Mouse (Mus musculus) small intestine, adult 10 weeks (tissue): ENCODE results near the gene Zbtb7b. TPM values are rescaled to one million over a fixed set of nuclear protein-coding genes. Genes with fewer than 3 reads are reported as not detected.

ENCODE experiments used
- polyA plus RNA-seq: library from polyadenylated mRNA; stranded (reverse); fragments of 350-450 nt; fragmentation: Illumina TruSeq; extraction: RNeasy Lipid Tissue Mini Kit (QIAGEN cat#74804); gene quantifications from one replicate; pipeline ENCODE4 v1.2.3, GENCODE M21; 2014; ENCODE audit warnings: low replicate concordance

The Zbtb7b gene
- 5.2 TPM for polyA plus RNA-seq

DNA sequence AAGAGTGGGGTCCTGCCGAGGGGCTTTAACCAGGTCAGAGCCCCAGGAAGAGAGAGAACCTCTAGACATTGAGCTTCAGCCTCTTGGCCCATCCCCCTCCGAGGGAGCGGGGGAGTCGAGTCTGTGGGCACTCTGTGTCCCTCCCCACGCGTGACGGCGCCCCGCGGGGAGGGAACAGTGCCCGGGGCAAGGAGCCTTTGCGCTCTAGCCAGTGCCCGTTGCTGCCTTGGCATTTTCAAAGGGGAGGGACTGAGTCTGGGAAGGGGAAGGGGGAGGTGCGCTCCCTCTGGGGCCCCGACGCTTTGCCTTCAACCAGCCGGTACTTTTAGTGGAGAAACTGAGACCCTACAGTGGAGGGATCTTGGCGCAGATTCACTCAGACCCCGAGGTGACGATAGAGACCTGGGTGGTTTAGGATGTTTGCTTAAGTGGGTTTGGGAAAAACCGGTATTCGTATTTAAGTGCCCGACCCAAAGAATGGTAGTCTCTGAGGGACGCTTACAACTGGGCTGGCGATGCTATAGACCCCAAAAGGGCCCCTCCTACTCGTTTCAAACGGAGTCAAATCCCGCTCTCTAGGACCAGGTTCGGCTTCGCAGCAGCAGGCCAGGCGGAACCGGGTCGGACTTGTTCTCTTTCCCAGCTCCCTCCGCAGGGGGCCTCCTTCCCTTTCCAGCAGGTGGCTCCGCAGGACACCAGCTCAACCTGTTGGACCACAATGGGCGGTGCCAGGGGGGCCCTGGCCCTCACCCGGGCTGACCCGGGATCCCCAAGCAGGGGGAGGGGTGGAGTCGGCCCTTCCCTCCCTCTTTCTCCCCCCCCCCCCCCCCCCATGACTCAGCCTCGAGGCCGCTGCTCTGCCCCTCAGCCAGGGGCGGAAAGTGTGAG is at the start of gene Zbtb7b:
Gene Zbtb7b, minus strand, starts transcription at position 771 of the 888 bp plus-strand sequence.

DNA sequence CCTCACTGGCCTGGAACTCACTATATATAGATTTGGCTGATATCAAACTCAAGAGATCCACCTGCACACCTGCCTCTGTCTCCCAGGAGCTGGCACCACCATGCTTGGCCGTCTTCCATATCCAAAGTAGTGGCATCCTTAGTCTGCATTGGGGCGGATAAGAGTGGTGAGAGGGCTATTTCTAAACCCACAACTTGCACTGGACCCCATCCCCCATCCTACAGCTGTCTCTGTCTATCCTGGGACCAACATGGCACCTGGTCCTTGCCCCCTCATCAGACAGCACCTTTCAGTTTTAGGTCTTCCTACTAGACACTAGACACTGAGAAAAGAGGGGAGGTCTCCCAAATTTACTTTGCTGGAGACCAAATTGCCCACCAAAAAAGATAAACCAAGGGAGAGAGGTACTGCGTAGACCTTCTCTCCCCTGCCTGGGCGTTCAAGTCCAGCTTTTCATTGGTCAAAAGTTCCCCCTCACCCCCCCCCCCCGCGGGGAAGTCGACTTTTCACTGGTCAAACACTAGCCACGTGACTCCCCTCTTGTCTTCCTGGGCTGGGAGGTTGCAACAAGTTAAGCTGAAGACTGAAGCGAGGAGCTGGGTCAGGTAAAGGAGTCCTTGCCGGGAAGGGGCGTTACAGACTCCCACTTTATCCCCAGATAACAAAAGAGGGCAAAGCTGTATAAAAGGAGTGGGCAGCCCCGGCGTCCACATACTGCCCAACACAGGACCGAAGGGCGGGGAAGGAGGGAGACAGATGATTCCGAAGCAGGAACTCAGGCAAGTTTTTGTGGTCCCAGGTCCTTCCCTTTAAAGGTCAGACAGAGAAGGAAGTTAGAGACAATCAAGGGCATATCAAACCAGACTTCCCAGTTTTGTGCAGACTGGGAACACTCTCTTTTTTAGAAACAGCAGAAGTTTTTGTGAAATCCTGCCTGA is 41.9 kb upstream of the Zbtb7b start, which contains the start of gene Pbxip1:
Gene Pbxip1, plus strand, starts transcription at position 531 of the 938 bp plus-strand sequence.

DNA sequence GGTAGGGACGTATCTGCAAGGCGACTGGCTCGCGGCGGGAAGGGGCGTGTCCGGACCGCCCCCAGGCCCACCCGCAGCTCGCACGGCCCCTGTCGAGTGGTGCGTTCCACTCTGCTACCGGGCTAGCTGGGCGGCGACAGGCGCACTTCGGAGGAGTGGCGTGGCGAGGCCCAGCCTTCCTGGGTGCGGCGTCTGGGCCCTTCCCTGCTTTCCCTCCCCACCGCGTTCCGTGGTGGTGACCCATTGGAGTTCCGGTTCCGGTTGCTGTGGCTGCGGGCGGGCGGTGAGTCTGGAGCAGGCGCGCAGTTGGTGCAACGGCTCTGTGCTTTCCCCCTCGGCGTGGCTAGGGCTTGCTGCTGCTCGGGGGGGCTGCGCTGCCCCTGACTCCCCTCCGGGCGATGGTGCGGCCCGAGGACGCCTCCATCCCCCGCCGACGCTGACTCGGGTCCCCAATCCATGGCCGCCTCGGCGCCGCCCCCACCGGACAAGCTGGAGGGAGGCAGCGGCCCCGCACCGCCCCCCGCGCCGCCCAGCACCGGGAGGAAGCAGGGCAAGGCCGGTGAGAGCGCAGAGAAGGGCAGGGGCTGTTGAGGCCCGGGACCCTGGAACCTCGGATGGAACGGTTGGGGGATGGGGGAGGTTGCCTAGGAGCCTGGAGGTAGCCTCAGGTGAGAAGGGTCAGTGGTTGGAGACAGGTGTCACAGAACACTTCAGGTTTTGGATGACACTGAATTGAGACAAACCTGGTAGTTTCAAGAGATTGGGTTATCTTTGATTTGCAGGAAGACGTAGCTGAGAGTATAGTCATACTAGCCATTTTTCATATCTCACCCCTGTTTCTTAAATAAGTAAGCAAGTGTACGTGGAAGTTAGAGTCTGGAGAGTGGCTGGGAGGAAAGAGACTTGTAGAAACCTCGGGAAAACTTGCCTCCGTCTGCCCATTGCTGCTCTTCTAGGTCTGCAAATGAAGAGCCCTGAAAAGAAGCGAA is 35.9 kb upstream of the Zbtb7b start, which contains the start of gene Pygo2:
Gene Pygo2, plus strand, starts transcription at position 44 of the 989 bp plus-strand sequence.

DNA sequence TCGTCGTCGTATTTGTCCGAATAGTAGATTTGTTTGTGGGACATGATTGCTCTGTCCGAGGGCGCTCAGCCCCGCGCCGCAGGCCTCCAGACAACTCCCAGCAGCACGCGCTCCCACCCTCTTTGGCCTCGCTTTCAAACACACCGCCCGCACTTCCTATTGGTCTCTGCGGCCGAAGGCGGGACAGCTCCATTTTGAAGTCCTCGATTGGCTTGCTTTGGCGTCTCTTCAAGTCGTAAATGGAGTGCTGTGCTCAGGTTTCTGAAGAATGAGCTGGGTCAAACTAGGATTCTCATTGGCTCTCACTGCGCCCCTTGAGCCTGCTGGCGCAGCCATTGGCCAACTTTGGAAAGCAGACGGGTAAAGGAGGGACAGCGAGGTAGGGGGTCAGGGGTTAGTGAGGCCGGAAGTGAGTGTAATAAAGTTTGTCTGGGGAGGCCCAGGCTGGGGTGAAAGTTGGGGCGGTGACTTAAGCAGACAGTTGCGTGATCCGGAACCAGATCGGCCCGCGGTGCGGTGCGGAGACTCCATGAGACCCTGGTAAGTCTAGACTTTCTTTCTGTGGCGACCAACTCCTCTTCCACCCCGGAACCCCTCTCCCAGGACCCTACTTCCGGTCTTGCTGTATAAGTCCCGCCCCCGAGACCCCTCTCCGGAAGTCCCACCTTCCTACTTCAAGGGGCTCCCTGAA is 23.7 kb upstream of the Zbtb7b start, which contains the start of the genes Cks1b and Shc1:
Gene Cks1b, minus strand, starts transcription at position 214 of the 691 bp plus-strand sequence.
Gene Shc1, plus strand, starts transcription at position 274 of the 691 bp plus-strand sequence.

DNA sequence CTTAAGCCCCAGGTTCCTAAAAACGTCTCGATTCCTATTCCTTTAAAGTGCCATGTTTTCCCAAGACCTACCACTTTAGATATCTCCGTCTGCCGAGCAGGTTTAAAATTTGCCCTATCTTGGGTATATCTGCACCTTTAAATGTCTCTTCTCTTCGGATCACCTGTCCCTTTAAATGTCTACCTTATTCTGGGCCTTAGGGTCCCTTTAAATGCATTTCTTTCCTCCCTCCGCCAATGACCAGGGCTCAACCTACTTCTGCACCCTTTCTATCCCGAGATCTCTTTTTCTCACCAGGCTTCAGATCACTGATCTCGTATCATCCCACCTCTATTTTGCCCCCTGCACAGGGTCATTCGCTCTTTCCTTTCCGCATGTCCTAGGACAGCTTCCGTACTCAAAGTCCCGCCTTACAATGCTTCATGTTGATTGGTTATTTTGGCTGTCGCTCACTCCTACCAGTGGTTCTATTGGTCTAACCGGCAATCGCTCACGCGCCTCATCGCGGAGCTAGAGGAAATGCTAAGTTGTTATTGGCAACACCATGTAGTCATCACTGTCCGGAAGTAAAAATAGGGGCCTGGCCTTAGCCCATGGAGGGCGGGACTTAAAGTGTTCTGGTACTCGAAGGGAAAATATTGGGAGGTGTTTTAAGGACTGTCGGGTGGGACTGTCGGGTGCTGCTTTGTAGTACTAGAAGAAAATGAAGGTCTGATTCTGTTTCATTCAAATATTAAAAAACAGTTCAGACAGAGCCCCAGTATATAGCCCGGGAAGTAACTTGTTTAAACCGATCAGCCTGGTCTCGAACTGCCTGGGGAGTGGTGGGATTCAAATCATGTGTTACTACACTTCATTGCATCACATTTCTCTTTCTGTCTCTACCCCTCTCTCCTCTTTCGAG is 17.2 kb upstream of the Zbtb7b start, which contains the start of gene Flad1:
Gene Flad1, minus strand, starts transcription at position 381 of the 904 bp plus-strand sequence.

DNA sequence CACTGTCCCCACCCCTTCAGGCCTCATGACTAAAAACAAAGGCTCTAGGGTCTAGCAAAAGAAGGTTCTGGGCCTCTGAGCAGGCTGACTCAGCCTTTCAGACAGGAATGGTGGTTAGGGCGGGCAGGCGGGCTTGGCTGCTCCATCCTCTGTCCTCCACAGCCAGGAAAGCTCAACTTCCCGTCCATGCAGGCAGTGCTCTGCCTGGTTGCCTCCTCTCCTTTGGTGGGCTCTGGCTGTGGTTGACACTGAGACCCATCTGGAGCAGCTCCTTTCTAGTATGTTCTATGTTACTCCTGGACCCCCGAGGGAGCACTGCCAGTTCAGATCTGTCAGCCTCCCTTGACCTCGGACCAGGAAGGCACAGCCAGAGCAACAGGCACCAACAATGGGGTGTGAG is 8.1 kb upstream of the Zbtb7b start, which contains the start of gene Lenep:
Gene Lenep, minus strand, starts transcription at position 101 of the 400 bp plus-strand sequence.

DNA sequence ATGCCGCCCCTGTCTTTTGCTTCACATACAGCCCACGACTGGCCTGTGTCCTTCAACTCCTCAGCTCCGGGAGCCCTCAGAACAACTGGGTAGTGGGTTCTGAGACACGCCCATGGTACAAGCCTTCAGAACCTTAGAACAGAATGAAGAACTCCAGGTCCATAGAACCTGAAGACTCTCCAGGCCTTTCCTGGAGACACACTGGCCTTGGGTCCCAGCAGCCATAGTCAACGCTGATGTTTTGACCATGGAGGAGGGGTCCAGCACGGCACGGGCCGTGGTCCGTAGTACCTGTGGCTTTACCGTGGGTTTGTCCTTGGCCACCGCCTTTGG is 29.5 kb downstream of the Zbtb7b start, which contains the start of gene Dcst1:
Gene Dcst1, minus strand, starts transcription at position 101 of the 333 bp plus-strand sequence.

DNA sequence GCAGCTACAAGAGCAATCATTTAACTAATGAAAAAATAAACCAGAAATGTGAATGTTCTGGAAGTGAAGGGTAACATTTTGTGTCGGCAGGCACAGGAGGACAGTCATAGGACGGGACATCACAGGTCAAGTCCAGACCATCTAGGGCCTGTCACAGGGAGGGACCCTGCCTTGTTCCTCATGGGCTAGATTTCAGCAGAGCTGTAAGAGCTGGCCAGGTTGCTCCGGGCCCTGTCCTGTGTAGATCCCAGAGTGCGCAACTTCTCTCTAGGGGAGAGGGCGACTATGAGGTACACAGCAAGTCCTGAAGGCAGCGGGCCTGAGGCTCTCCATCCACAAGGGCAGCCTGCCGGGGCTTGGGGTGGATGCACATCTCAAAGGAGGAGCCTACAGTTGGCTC is 32.9 kb downstream of the Zbtb7b start, which contains the start of gene Dcst2:
Gene Dcst2, plus strand, starts transcription at position 301 of the 400 bp plus-strand sequence.

DNA sequence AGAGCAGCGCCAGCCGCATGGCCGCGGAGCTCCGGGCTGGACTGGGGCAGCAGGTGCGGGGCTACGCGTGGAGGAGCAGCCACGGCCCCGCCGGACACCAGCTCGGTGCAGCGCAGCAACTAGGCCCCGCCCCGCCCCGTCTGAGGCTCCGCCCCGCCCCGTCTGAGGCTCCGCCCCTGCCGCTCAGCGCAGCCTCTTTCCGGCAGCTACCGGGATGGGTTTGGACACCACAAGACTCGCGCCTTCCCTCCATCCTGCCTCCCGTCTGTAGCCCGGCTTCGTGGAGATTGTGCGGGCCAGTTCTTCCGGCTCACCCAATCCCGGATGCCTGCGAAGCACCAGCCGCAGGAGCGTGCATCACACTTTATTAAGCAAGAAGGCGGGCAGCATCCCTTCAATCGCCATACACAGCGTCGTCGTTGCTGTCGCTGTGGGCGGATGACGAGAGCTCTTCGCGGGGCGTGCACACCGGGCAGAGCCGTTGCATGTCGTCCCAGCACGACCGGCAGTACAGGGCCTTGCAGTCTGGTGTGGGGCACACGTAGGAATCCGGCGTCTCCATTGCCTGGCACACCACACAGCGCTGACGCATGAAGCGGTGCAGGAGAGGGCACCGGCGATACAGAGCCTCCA is 44.6 kb downstream of the Zbtb7b start, which contains the start of gene Adam15:
Gene Adam15, minus strand, starts transcription at position 128 of the 633 bp plus-strand sequence.

DNA sequence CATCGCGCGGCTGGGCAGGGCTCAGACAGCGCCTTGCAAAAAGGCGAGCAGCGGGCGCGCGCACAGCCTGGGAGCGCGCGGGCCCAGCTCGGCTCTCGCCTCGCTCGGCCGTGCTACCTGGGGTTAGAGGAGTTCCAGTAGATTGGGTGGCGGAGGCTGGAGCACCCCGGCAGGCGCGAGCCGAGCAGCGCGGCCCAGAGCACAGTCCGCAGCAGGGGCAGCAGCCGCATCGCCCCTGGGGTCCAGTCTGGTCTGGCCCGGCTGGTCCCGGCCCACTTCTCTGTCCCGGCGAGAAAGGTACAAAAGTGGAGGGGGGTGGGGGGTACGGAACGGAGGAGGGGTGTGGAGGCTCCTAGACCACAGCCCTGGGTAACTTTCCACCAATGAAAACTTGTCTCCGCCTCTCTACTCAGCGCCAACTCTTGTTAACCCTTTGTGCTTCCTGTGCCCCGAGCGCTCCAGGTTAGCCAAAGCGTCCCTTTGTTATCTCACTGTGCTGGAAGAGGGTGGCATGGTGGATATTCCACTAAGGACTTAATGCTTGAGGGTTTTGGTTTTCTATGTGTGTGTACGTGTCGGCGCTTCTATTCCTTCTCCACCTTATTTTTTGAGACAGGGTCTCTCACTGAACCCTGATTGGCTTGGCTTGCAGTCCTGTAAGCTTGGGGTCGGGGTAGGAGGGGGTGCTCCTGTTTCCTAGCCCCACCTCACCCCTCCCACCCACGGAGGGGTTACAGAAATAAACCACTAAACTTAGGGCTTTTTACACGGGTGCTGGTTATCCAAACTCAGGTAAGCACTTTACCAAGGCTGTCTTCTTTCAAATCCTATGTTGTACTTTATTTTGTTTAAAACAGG is 56.6 kb downstream of the Zbtb7b start, which contains the start of gene Efna4:
Gene Efna4, minus strand, starts transcription at position 308 of the 858 bp plus-strand sequence.

Other genes starting within 250 kb of the Zbtb7b start
- gene Hcn3, start 234.6 kb downstream of the Zbtb7b start, polyA plus RNA-seq: not detected
- 11.5 TPM for gene Clk2, start 230.0 kb downstream of the Zbtb7b start, polyA plus RNA-seq
- 8.1 TPM for gene Scamp3, start 217.3 kb downstream of the Zbtb7b start, polyA plus RNA-seq
- not detected for gene Fam189b, start 211.6 kb downstream of the Zbtb7b start, polyA plus RNA-seq
- gene Gba, start 191.8 kb downstream of the Zbtb7b start, polyA plus RNA-seq: 6.2 TPM
- gene Thbs3, start 179.6 kb downstream of the Zbtb7b start, polyA plus RNA-seq: not detected
- gene Mtx1, start 167.7 kb downstream of the Zbtb7b start, polyA plus RNA-seq: 19.8 TPM
- 1.3 TPM for gene Muc1, start 165.7 kb downstream of the Zbtb7b start, polyA plus RNA-seq
- 14.1 TPM for gene Krtcap2, start 148.8 kb downstream of the Zbtb7b start, polyA plus RNA-seq
- not detected for gene Trim46, start 148.5 kb downstream of the Zbtb7b start, polyA plus RNA-seq
- gene Dpm3, start 135.4 kb downstream of the Zbtb7b start, polyA plus RNA-seq: not detected
- gene Slc50a1, start 124.2 kb downstream of the Zbtb7b start, polyA plus RNA-seq: 11.5 TPM
- 8.7 TPM for gene Efna1, start 113.6 kb downstream of the Zbtb7b start, polyA plus RNA-seq
- 0.22 TPM for gene Efna3, start 71.8 kb downstream of the Zbtb7b start, polyA plus RNA-seq
- gene Efna4, start 56.7 kb downstream of the Zbtb7b start, polyA plus RNA-seq: not detected
- 1.6 TPM for gene Adam15, start 44.8 kb downstream of the Zbtb7b start, polyA plus RNA-seq
- gene Dcst2, start 32.8 kb downstream of the Zbtb7b start, polyA plus RNA-seq: not detected
- 1.6 TPM for gene Dcst1, start 29.5 kb downstream of the Zbtb7b start, polyA plus RNA-seq
- 2.0 TPM for gene Lenep, start 8.0 kb upstream of the Zbtb7b start, polyA plus RNA-seq
- 0.59 TPM for gene Flad1, start 17.1 kb upstream of the Zbtb7b start, polyA plus RNA-seq
- gene Cks1b, start 23.6 kb upstream of the Zbtb7b start, polyA plus RNA-seq: 5.6 TPM
- 23.1 TPM for gene Shc1, start 23.7 kb upstream of the Zbtb7b start, polyA plus RNA-seq
- gene Pygo2, start 35.4 kb upstream of the Zbtb7b start, polyA plus RNA-seq: 5.2 TPM
- gene Pbxip1, start 41.9 kb upstream of the Zbtb7b start, polyA plus RNA-seq: 9.0 TPM
- gene Pmvk, start 59.8 kb upstream of the Zbtb7b start, polyA plus RNA-seq: not detected
- gene Kcnn3, start 125.4 kb upstream of the Zbtb7b start, polyA plus RNA-seq: 4.5 TPM